Mouse (Mus musculus): ENCODE data around the gene Birc2. TPM values are rescaled to one million over a fixed set of nuclear protein-coding genes. Genes with fewer than 3 reads are reported as not detected.
A peak's percentile ranks its signal among the peaks of the same experiment; 100 is the strongest.

Gene Birc2
- 35.3 and 37.1 TPM in 2 replicates for polyA plus RNA-seq (2015; fragmentation: Nextera tagmentation; extraction: Ambion mirVana)

DNA sequence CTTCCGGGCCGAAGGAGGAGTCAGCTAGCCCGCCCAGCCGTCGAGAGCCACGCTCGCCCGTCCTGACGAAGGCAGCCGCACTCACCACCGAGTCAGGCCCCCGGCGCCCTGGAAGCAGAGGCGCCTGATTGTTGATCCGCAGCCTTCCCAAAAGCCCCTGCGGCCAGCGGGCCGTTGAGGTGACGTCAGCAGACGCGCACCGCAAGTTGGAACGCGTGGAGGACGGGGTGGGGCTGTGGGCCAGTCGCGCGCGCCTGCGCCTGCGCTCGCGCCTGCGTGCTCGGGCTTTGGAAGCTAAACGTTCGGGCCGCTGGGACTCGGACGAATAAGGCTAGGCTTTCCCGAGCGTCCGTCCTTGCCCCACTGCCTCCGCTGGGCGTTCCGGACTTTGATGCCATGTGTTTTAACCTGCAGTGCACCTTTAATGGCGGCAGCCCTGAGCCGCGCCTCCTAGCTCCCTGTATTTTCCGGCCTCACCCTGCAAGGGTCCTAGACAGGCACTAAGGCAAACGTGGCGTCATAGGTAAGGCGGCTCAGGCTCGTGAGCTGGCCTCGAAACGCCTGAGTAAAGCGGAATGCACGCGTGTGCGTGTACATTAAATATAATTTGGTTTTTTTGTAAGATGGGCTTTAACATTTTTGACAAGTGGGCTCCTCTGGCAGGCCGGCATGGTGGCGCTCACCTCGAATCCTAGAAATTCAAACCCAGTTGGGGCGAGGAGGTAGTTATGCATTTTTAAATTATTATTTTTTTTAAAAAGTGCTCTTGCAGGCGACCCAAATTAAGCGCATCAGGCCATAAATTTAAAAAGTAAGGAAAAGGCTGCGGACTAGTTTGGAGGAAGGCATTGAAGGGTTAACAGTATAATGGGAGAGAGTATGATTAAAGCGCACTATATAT lies at the start of gene Birc2:
Birc2 (minus strand) TSS at position 160 of the 901 bp plus-strand sequence.
- WGBS = under 1% methylated on average over 67 of the region's 68 CpGs
- H3K9ac ChIP-seq = peak within 1 kb of the TSS; percentile 87
- H3K4me3 ChIP-seq = peak within 1 kb of the TSS; percentile 67
- H3K27ac ChIP-seq = peak within 1 kb of the TSS; percentile 99
- no peaks in the 10 kb centered on the region for H3K27me3 ChIP-seq
- ATAC-seq (ENCODE audit: insufficient number of reproducible peaks, low FRiP score, low TSS enrichment, low read depth) = peak; percentile 98
- H3K36me3 ChIP-seq = peaks cover 17% of the 10 kb centered on the region
- peaks cover 12% of the 10 kb centered on the region; the same call in 1 of the 2 replicates for H3K4me1 ChIP-seq
- H3K4me2 ChIP-seq = peak within 1 kb of the TSS; percentile 61
- H3K9me3 ChIP-seq = no peaks in the 10 kb centered on the region

DNA sequence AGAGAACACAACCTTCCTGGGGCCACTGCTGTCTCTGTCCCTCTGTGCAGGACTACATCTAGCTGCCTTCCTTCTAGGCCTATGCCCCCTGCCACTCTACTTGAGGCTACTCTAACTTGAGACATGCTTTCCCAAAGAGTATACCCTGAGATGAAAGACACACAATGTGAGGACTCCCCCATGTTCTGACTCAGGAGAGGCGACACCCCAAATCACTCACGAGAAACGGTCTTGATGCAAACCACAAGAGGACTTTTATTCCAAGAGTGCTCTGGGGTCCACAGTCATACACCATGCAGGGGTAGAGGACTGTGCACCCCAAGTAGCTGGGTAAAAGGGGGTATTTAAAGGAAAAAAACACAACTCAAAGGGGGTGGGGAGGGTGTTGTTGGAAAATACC lies 47.5 kb upstream of the Birc2 start:
- no peak for ATAC-seq (ENCODE audit: insufficient number of reproducible peaks, low FRiP score, low TSS enrichment, low read depth)
- Histone ChIP-seq H3K36me3 (no peaks in the 10 kb centered on the region), H3K9me3 (no peaks in the 10 kb centered on the region), H3K4me3 (no peak overlapping the region), H3K4me1 (no peaks in the 10 kb centered on the region), H3K27me3 (no peaks in the 10 kb centered on the region), H3K27ac (no peak overlapping the region), H3K9ac (no peak overlapping the region), H3K4me2 (no peak overlapping the region)
- WGBS = 97% methylated on average over 3 of the region's 3 CpGs

DNA sequence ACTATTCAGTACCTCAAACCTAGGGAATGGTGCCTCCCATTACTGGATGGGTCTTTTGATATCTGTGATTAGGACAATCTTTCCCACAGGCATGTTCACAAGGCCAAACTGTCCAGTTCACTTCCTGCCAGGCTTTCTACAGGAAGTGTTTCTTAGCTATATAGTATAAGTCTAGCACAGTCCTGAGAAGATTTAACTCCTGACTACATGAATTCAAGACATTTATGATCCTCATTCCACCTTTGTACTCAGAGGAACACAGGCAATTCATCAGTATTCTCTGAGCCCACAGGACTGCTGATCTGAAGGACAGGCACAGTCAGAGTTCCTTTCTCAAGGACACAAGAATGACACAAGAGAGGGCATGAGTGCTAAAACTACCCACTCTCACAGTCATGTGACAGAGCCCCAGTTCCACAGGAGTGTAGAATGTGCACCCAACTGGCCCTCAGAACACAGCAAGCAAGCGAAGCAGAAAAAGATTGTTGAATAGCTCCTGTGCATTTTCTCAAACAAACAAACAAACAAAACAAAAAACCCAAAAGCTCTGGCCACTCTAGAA lies 45.5 kb upstream of the Birc2 start:
- WGBS = 91% methylated on average over 1 of the region's 1 CpGs
- Histone ChIP-seq H3K4me1 (no peaks in the 10 kb centered on the region), H3K36me3 (no peaks in the 10 kb centered on the region), H3K9me3 (no peaks in the 10 kb centered on the region), H3K27ac (no peak overlapping the region), H3K9ac (no peak overlapping the region), H3K4me2 (no peak overlapping the region), H3K27me3 (no peaks in the 10 kb centered on the region), H3K4me3 (no peak overlapping the region)
- no peak for ATAC-seq (ENCODE audit: insufficient number of reproducible peaks, low FRiP score, low TSS enrichment, low read depth)

DNA sequence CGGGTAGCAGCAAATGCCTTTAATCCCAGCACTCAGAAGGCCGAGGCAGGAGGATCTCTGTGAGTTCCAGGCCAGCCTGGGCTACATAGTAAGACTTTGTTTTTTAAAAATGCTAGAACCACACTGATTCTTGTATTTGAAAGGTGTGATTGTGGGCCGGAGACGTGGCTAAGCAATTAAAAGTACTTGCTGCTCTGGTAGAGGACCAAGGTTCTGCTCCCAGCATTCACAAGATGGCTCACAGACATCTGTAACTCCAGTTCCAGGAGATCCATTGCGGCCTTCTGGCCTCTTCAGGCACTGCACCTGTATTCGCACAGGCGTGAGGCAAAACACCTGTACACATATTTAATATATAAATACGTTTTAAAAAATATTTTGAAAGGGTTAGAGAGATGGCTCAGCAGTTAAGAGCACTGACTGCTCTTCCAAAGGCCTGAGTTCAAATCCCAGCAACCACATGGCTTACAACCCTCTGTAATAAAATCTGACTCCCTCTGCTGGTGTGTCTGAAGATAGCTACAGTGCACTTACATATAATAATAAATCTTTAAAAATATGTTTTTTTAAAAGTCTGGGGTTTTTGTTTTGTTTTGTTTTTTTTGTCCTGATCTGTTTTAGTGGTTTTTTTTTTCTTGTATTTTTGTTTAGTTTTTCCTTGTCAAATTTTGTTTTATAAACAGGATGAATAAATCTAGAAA lies 36.8 kb upstream of the Birc2 start:
- peaks cover 12% of the 10 kb centered on the region; the same call in 1 of the 2 replicates for H3K4me1 ChIP-seq
- H3K4me2 ChIP-seq = peak overlapping the region; percentile 78; the same call in 1 of the 2 replicates
- H3K9me3 ChIP-seq = no peaks in the 10 kb centered on the region
- no peak overlapping the region for H3K4me3 ChIP-seq
- no peaks in the 10 kb centered on the region for H3K27me3 ChIP-seq
- no peaks in the 10 kb centered on the region for H3K36me3 ChIP-seq
- H3K27ac ChIP-seq = 0 out of 2 replicates have a peak overlapping the region, but pooled peaks have one; percentile 11
- H3K9ac ChIP-seq = no peak overlapping the region
- no peak for ATAC-seq (ENCODE audit: insufficient number of reproducible peaks, low FRiP score, low TSS enrichment, low read depth)
- WGBS = 89% methylated on average over 8 of the region's 8 CpGs

DNA sequence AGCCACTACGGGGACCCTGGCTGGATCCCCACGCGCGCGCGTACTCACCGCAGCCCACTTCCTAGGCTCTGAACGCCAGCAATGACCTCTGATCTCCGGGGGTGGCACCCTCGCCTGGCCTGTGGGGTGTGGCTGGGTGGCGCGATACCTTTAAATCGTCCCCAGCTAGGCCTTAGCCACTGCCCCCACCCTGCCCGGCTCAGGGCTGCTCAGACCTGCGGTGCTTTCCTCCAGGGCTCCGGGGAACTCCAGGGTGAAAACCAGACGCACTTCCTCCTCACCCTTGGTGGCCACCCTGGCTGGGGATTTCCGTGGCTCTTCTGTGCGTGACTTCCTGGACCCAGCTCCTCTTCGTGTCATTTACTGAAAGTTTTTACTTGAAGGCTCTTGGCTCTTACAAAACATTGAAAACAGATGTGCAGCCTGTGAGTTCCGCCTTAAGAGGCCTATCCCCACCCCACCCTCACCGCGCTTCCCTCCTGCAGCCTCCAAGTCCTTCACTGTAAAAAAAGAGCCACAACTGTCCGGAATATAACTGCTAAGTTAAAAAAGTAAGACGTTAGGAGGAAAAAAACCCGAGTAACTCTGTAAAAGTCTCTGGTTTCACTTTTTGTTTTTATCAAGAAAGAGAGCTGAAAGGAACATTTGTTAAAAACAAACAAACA lies 36.0 kb upstream of the Birc2 start, which contains the start of gene Birc3:
Birc3 (minus strand) TSS at position 412 of the 665 bp plus-strand sequence.
- ATAC-seq (ENCODE audit: insufficient number of reproducible peaks, low FRiP score, low TSS enrichment, low read depth) = peak; percentile 81
- H3K36me3 ChIP-seq = no peaks in the 10 kb centered on the region
- WGBS = under 1% methylated on average over 26 of the region's 26 CpGs
- peak within 1 kb of the TSS; percentile 60 for H3K4me3 ChIP-seq
- H3K4me1 ChIP-seq = peaks cover 12% of the 10 kb centered on the region; the same call in 1 of the 2 replicates
- peak within 1 kb of the TSS; percentile 82 for H3K27ac ChIP-seq
- H3K9ac ChIP-seq = peak within 1 kb of the TSS; percentile 52
- peak within 1 kb of the TSS; percentile 78 for H3K4me2 ChIP-seq
- no peaks in the 10 kb centered on the region for H3K27me3 ChIP-seq
- no peaks in the 10 kb centered on the region for H3K9me3 ChIP-seq

DNA sequence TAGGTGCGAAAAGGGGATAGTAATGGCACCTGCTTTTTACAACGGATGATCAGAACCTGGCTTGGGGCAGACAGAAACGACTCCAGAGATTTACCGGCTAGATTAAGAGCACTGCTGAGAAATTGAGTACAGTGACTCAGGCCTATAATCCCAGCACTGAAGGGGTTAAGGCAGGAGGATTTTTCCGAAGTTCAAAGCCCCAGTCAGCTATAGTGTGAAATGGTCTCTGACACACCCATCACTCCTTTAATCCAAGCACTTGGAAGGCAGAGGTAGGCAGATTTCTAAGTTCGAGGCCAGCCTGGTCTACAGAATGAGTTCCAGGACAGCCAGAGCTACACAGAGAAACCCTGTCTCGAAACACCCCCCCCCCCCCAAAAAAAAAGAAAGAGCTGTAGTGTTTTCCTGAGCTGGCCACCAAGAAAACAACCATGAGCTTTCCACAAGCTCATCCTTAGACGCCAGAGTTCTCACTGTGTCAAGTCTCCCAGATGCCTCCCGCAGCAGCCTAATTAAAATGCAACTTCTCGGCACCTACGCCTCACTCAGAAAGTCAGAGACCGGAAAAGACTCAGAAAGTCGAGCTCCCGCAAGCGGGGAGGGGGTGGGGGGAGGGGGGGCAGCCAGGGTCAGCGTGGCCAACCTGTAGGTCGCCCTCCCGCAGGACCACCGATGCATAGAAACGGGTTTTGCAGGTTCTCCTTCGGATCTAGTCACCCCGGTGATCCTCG lies 35.3 kb upstream of the Birc2 start:
- H3K36me3 ChIP-seq = 0 out of 2 replicates have a peak, but pooled peaks cover 6% of the 10 kb centered on the region
- no peak for ATAC-seq (ENCODE audit: insufficient number of reproducible peaks, low FRiP score, low TSS enrichment, low read depth)
- H3K27me3 ChIP-seq = no peaks in the 10 kb centered on the region
- H3K4me2 ChIP-seq = peak overlapping the region; percentile 78
- H3K9me3 ChIP-seq = no peaks in the 10 kb centered on the region
- WGBS = 14% methylated on average over 23 of the region's 23 CpGs
- H3K27ac ChIP-seq = peak overlapping the region; percentile 82
- H3K4me3 ChIP-seq = peak overlapping the region; percentile 60
- peaks cover 12% of the 10 kb centered on the region; the same call in 1 of the 2 replicates for H3K4me1 ChIP-seq
- peak overlapping the region; percentile 52 for H3K9ac ChIP-seq

DNA sequence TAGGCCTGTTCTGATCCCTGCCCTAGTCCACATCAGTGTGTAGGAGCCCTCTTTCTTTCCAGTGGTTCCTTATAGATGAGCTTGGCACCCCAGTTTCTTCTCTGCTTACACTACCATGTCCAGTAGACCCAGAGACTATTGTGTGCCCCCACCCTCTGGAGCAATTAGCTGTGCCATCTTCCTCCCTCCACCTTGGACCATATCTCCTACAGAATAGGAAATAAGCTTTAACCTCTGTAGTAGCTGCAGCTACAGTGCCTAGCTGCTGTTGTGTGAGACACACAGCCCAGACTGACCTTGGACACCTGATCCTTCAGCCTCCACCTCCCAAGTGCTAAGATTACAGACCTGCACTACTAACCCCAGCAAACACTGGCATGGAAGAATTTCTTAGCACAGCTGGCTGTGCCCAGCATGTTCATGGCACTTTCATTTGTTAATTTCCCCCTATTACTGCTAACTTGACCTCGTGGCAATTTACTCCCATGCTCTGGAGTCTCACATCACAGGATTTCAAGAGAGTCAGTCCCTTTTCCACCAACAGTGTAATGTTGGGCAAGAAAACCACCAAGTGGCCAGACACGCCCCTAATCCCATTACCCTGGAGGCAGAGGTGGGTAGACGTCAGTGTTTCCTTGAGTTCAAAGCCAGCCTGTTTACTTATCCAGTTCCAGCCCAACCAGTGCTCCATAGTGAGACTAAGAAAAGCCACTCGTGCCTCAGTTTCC lies 34.6 kb upstream of the Birc2 start:
- 46% methylated on average over 4 of the region's 4 CpGs for WGBS
- H3K27ac ChIP-seq = peak overlapping the region; percentile 30; the same call in 1 of the 2 replicates

DNA sequence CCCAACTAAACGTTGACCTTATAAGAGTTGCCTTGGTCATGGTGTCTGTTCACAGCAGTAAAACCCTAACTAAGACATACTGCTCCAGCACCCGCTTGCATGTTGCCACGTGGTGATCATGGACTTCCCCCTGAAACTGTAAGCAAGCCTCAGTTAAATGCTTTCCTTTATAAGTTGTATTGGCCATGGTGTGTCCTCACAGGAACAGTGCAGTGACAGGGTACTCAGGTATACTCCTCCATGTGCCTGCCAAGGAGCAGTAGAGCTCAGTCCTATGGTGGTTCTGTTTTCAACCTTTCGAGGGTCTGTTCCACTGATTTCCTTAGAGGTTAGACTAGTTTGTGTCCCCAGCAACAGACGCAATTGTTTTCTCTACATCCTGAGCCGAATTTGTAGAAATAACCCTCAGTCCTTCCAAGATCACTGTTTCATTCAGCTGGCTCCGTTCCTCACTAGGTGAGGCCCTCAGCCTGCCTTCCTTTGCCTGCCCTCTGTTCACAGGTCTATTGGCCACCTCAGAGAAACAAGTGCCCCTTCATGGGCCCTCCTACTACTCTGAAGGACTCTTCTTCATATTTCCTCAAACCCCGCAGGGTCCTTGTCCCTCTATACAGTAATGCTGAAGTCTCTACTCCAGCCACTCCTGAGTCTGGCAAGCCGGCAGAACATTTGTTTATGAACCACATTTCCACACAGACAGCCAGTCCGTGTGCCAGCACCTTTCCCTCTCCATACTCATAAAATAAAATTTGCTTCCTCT lies 33.9 kb upstream of the Birc2 start:
- H3K36me3 ChIP-seq = peaks cover 15% of the 10 kb centered on the region
- peak overlapping the region; percentile 30 for H3K27ac ChIP-seq
- peaks cover 12% of the 10 kb centered on the region; the same call in 1 of the 2 replicates for H3K4me1 ChIP-seq
- WGBS = 77% methylated on average over 10 of the region's 10 CpGs
- H3K4me3 ChIP-seq = no peak overlapping the region
- ATAC-seq (ENCODE audit: insufficient number of reproducible peaks, low FRiP score, low TSS enrichment, low read depth) = no peak
- no peak overlapping the region for H3K4me2 ChIP-seq
- H3K27me3 ChIP-seq = no peaks in the 10 kb centered on the region
- H3K9ac ChIP-seq = no peak overlapping the region
- H3K9me3 ChIP-seq = no peaks in the 10 kb centered on the region

More for the DNA sequence above, 34.6 kb upstream of the Birc2 start:
- no peak for ATAC-seq (ENCODE audit: insufficient number of reproducible peaks, low FRiP score, low TSS enrichment, low read depth)
- Histone ChIP-seq H3K36me3 (peaks cover 10% of the 10 kb centered on the region; the same call in 1 of the 2 replicates), H3K4me1 (peaks cover 12% of the 10 kb centered on the region; the same call in 1 of the 2 replicates), H3K27me3 (no peaks in the 10 kb centered on the region), H3K9me3 (no peaks in the 10 kb centered on the region), H3K9ac (no peak overlapping the region), H3K4me2 (peak overlapping the region; percentile 78), H3K4me3 (peak overlapping the region; percentile 60)

DNA sequence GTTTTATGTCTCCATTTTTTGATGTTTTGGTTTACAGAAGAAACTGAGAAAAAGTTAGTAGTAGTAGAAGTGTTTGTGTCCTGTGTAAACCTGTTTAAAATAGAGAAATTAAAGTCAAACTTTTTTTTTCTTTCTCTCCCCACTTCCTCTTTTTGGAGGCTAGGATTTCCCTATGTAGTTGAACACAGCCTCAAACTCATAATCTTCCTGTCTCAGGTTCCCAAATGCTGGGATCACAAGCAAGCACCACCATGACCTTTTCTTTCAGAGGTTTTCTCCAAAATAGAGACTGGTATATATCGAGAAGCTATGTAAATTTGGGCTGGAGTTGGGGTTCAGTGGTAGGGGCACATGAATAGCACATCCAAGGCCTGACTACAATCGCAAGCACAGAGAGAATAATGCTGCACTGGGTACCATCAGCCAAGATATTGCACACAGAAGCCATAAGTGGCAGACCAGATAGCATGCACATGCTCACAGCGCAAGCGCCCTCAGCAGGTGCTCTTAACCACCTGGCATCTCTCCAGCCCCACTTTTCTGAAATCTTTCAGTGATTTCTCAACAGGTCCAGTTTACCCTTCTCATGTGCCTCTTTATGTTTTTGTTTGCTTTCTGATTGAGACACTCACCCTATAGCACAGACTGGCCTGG lies 32.1 kb upstream of the Birc2 start:
- H3K36me3 ChIP-seq = peaks cover 18% of the 10 kb centered on the region
- H3K4me1 ChIP-seq = peaks cover 12% of the 10 kb centered on the region; the same call in 1 of the 2 replicates
- no peaks in the 10 kb centered on the region for H3K27me3 ChIP-seq
- H3K9ac ChIP-seq = no peak overlapping the region
- no peak for ATAC-seq (ENCODE audit: insufficient number of reproducible peaks, low FRiP score, low TSS enrichment, low read depth)
- no peak overlapping the region for H3K4me2 ChIP-seq
- H3K27ac ChIP-seq = no peak overlapping the region
- H3K4me3 ChIP-seq = no peak overlapping the region
- H3K9me3 ChIP-seq = no peaks in the 10 kb centered on the region
- WGBS = 89% methylated on average over 4 of the region's 4 CpGs

Measured in limb, embryonic 15.5 days (tissue).